Mouse (Mus musculus): Measurements from ENCODE around the gene Zfp738.
"Not testable (repeated sequence)": the region's sequence is repeated elsewhere in the genome, so short reads cannot be mapped to it uniquely, and the experiment has no call there.

The Zfp738 gene

GRCm38 (mm10) chr13:67686971-67687370 lies at the start of gene Zfp738:
TSS of gene Zfp738 (minus strand) at chr13:67687071.
- no peak for DNase-seq

- DNase-seq: not testable (repeated sequence)
These were observed 47.5 kb upstream of the Zfp738 start for GRCm38 (mm10) chr13:67734391-67734790.

GRCm38 (mm10) chr13:67729441-67729840 lies 42.6 kb upstream of the Zfp738 start:
- peak; percentile 36 for DNase-seq

DNA sequence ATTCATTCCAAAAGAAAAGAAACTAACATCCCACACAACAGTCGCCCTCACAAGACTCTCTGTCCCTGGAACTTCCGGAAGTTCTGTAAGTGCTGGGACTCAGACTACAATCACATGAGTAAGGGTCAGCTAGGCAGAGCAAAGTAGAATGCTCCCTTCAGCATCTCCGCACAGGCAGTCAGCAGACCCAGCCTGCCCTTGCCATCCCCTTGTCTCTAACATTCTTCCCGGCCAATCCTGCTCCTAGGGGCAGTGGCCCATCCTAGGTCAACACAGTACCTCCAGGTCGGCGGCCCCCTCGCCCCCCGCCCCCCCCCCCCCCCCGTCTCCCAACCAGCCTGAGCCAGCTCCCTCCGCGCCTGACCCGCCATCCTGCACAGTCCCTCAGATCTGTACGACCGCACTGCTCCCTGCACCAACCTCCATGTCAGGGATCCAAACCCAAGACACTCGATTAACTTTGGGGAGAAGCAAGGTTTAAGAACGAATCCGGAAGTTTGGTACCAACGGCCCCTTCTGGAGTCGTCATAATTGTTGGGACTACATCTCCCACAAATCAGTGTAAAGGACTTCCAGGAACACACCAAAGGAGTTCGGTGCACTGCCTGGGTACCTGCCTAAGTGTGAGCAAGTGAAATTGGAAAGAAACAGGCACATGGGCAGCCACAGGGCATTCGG lies 41.9 kb upstream of the Zfp738 start, which contains the start of gene Zfp65:
Zfp65 (minus strand) TSS at position 533 of the 678 bp plus-strand sequence.
- peak; percentile 69 for DNase-seq

GRCm38 (mm10) chr13:67728106-67728505 lies 41.2 kb upstream of the Zfp738 start:
- no peak for DNase-seq

GRCm38 (mm10) chr13:67725331-67725730 lies 38.5 kb upstream of the Zfp738 start:
- DNase-seq: not testable (repeated sequence)

GRCm38 (mm10) chr13:67723848-67724479 lies 37.1 kb upstream of the Zfp738 start:
- DNase-seq: peak; percentile 92

- not testable (repeated sequence) for DNase-seq
These were observed 3.0 kb downstream of the Zfp738 start for GRCm38 (mm10) chr13:67683841-67684240.

DNA sequence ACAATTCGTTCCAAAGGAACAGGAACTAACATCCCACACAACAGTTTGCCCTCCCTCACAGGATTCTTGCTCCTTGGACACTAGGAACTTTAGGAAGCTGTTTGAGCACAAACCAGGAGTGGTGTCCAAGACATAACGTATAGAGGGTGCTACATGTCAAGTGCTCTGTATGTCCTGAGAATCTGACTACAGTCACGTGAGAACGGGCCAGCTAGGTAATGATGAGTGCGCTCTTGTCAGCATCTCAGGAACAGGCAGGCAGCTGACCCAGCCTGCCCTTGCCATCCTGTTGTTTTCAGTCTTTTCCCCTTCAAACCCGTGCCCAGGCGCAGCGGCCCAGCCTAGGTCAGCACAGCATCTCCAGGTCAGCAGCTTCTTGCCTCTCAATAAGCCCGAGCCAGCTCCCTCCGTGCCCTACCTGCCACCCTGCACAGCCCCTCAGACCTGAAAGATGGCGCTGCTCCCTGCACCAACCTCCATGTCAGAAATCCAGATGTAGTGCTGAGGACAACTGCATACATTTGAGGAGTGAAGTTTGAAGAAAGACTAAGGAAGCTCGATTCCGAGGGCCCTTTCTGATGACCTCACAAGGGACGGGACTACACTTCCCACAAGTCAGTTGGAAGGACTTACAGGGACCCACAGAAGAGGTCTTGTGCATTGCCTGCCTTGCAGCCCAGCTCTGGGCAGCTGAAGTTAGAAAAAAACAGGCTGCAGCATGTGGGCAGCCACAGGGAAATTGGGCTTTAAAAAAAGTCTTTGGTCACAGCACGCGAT lies 3.7 kb downstream of the Zfp738 start:
- peak; percentile 90 for DNase-seq

DNA sequence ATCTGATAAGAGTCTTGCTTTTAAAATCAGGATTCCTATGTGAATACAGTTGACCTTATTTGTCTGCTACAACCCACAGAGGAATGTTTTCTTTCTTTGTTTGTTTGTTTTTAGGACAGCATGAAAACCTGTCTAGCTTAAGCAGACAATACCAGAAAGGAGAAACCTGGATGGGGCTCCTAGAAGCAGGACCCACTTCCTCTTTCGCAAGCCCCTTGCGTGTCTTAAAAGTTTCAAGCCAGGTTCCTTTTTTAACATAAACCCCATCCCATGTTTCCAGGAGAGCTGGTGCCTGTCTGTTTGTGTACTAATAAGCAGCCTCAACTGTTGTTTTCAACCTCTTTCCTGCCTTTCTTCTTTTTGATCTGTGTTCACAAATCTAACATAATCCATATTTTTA lies 12.0 kb downstream of the Zfp738 start:
- DNase-seq: no peak

DNA sequence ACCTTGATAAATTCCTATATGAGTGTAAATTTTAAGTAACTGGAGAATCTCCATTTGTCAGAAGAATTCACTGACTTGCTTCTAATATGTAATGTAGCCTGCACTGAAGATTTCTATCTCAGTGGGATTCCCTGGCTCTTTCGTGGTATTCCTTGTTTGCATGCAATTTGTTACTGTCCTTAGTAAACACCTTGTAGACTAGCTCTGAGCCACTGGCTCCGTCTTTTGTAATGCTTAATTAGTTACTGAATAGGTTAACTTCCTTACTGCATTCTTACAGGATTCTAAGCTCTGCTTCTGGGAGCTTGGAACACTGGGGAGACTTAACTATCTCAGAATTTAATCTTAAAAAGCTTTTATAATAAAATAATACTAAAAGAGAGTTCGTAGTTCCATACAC lies 34.4 kb downstream of the Zfp738 start:
- DNase-seq: no peak

- peak; percentile 89 for DNase-seq
These were observed 49.4 kb downstream of the Zfp738 start, which contains the start of the genes Gm49345 and Zfp729a for GRCm38 (mm10) chr13:67637294-67638007. TSS of gene Gm49345 (minus strand) at chr13:67637769. TSS of gene Zfp729a (minus strand) at chr13:67637791.

DNA sequence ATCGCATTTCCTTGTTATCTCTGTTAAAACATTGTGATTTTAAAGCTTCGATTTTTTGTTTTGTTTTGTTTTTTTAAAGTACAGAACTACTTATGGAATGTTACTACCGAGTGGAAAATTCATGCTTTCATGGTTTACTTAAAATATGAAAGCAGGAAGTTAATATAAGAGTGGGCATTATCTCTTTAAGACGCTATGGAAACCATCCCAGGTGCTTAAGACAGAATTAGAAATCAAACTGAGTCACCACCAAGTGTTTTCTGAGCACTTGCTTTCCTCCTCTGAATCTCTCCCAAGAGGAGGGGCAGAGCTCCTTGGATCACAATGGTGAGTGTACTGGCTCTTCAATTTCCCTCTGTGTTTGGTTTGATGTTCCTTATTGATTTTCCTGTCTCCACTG lies 76.8 kb downstream of the Zfp738 start:
- no peak for DNase-seq

GRCm38 (mm10) chr13:67609066-67609876 lies 77.6 kb downstream of the Zfp738 start, which contains the start of gene Zfp729b:
TSS of gene Zfp729b (minus strand) at chr13:67609707.
- DNase-seq: peak; percentile 96

Data from kidney, adult 18-20 months (tissue).